Mouse (Mus musculus) embryonic facial prominence, embryonic 12.5 days (tissue): ENCODE results near the gene Tex52. TPM values are rescaled to one million over a fixed set of nuclear protein-coding genes. Genes with fewer than 3 reads are reported as not detected.

Experiments
- ATAC-seq: fragments of 200-750 bp; cut with Nextera tagmentation; 2 replicates; pipeline ENCODE4 v1.8.0; 2017; ENCODE audit not compliant: insufficient number of reproducible peaks, insufficient read depth, low FRiP score, low TSS enrichment
- H3K27ac ChIP-seq: fragments of 300-500 bp; sonication (generic); 2 replicates; pipeline ENCODE4 v1.5.1; 2016; ENCODE audit warnings: mild to moderate bottlenecking
- H3K27me3 ChIP-seq: fragments of 300-500 bp; sonication (generic); 2 replicates; pipeline ENCODE4 v1.6.1; 2016; ENCODE audit warnings: mild to moderate bottlenecking, moderate library complexity
- H3K36me3 ChIP-seq: fragments of 300-500 bp; sonication (generic); 2 replicates; pipeline ENCODE4 v1.6.1; 2016; ENCODE audit warnings: mild to moderate bottlenecking
- H3K4me1 ChIP-seq: fragments of 300-500 bp; sonication (generic); 2 replicates; pipeline ENCODE4 v1.6.1; 2016
- H3K4me2 ChIP-seq: fragments of 300-500 bp; sonication (generic); replicated peaks from 2 replicates; pipeline ENCODE4 v1.6.1; 2016; ENCODE audit warnings: mild to moderate bottlenecking, moderate library complexity
- H3K4me3 ChIP-seq: fragments of 300-500 bp; sonication (generic); 2 replicates; pipeline ENCODE4 v1.5.1; 2016; ENCODE audit warnings: mild to moderate bottlenecking
- H3K9ac ChIP-seq: fragments of 300-500 bp; sonication (generic); 2 replicates; pipeline ENCODE4 v1.6.1; 2016; ENCODE audit warnings: mild to moderate bottlenecking, moderate library complexity
- H3K9me3 ChIP-seq: fragments of 300-500 bp; sonication (generic); 2 replicates; pipeline ENCODE4 v1.6.1; 2016; ENCODE audit warnings: mild to moderate bottlenecking, moderate library complexity
- WGBS: fragments of 180-500 bp; shearing (Covaris S2); methylation state at CpG from one replicate; pipeline ENCODE4 v1.1.7; 2016; 5-methylcytosine and 5-hydroxymethylcytosine counted together
- polyA plus RNA-seq: library from polyadenylated mRNA; unstranded; fragments of >200 nt; fragmentation: Nextera tagmentation; extraction: Ambion mirVana; gene quantifications from 2 replicates; pipeline ENCODE4 v1.2.1, GENCODE M21; 2016

The Tex52 gene
- polyA plus RNA-seq, 1 experiment from 2014 or later = 0.42 TPM

- Histone ChIP-seq H3K4me3 (no peak overlapping the region), H3K4me1 (no peaks in the 10 kb centered on the region), H3K9me3 (no peaks in the 10 kb centered on the region), H3K36me3 (peaks cover 6% of the 10 kb centered on the region), H3K9ac (no peak overlapping the region), H3K27me3 (no peaks in the 10 kb centered on the region), H3K27ac (no peak overlapping the region), H3K4me2 (no peak overlapping the region)
- 100% methylated on average over 1 of the region's 1 CpGs for WGBS
- no peak for ATAC-seq
These were observed 42.8 kb downstream of the Tex52 start for GRCm38 (mm10) chr6:128418076-128418475.

- H3K4me3 ChIP-seq = no peak overlapping the region
- H3K36me3 ChIP-seq = 0 out of 2 replicates have a peak, but pooled peaks cover under 1% of the 10 kb centered on the region
- no peak overlapping the region for H3K27ac ChIP-seq
- H3K4me2 ChIP-seq = no peak overlapping the region
- WGBS = 96% methylated on average over 2 of the region's 2 CpGs
- 0 out of 2 replicates have a peak, but pooled peaks cover 3% of the 10 kb centered on the region for H3K4me1 ChIP-seq
- no peak for ATAC-seq
- no peaks in the 10 kb centered on the region for H3K27me3 ChIP-seq
- no peaks in the 10 kb centered on the region for H3K9me3 ChIP-seq
- H3K9ac ChIP-seq = no peak overlapping the region
These were observed 45.8 kb downstream of the Tex52 start for GRCm38 (mm10) chr6:128421036-128421435.

- 89% methylated on average over 3 of the region's 3 CpGs for WGBS
- Histone ChIP-seq H3K27ac (no peak overlapping the region), H3K4me3 (no peak overlapping the region), H3K4me2 (no peak overlapping the region), H3K9me3 (no peaks in the 10 kb centered on the region), H3K4me1 (0 out of 2 replicates have a peak, but pooled peaks cover 3% of the 10 kb centered on the region), H3K36me3 (no peaks in the 10 kb centered on the region), H3K27me3 (no peaks in the 10 kb centered on the region), H3K9ac (no peak overlapping the region)
- no peak for ATAC-seq
These were observed 46.2 kb downstream of the Tex52 start for GRCm38 (mm10) chr6:128421480-128421879.

GRCm38 (mm10) chr6:128423496-128424268 is 48.4 kb downstream of the Tex52 start:
- H3K9me3 ChIP-seq = no peaks in the 10 kb centered on the region
- H3K4me3 ChIP-seq = peak overlapping the region; percentile 60
- WGBS = 51% methylated on average over 16 of the region's 16 CpGs
- peak overlapping the region; percentile 92; the same call in 1 of the 2 replicates for H3K27ac ChIP-seq
- ATAC-seq = no peak
- 0 out of 2 replicates have a peak, but pooled peaks cover 3% of the 10 kb centered on the region for H3K4me1 ChIP-seq
- H3K9ac ChIP-seq = peak overlapping the region; percentile 65
- H3K36me3 ChIP-seq = peaks cover 13% of the 10 kb centered on the region; the same call in 1 of the 2 replicates
- no peaks in the 10 kb centered on the region for H3K27me3 ChIP-seq
- H3K4me2 ChIP-seq = peak overlapping the region; percentile 73

GRCm38 (mm10) chr6:128424269-128425019 is 49.2 kb downstream of the Tex52 start, which contains the start of gene Itfg2:
Gene Itfg2, minus strand, starts transcription at chr6:128424931.
- peak within 1 kb of the TSS; percentile 92 for H3K27ac ChIP-seq
- WGBS = under 1% methylated on average over 42 of the region's 42 CpGs
- H3K4me3 ChIP-seq = peak within 1 kb of the TSS; percentile 60
- H3K36me3 ChIP-seq = peaks cover 18% of the 10 kb centered on the region; the same call in 1 of the 2 replicates
- H3K9me3 ChIP-seq = no peaks in the 10 kb centered on the region
- H3K4me1 ChIP-seq = 0 out of 2 replicates have a peak, but pooled peaks cover 3% of the 10 kb centered on the region
- H3K9ac ChIP-seq = peak within 1 kb of the TSS; percentile 65
- no peaks in the 10 kb centered on the region for H3K27me3 ChIP-seq
- peak within 1 kb of the TSS; percentile 73 for H3K4me2 ChIP-seq
- peak; percentile 90 for ATAC-seq

- no peak for ATAC-seq
- no peaks in the 10 kb centered on the region for H3K9me3 ChIP-seq
- peaks cover 23% of the 10 kb centered on the region for H3K36me3 ChIP-seq
- peak overlapping the region; percentile 92; the same call in 1 of the 2 replicates for H3K27ac ChIP-seq
- peak overlapping the region; percentile 73 for H3K4me2 ChIP-seq
- H3K4me1 ChIP-seq = 0 out of 2 replicates have a peak, but pooled peaks cover 3% of the 10 kb centered on the region
- H3K9ac ChIP-seq = peak overlapping the region; percentile 65
- H3K4me3 ChIP-seq = peak overlapping the region; percentile 60
- H3K27me3 ChIP-seq = no peaks in the 10 kb centered on the region
- 21% methylated on average over 9 of the region's 9 CpGs for WGBS
These were observed 49.8 kb downstream of the Tex52 start for GRCm38 (mm10) chr6:128425046-128425445.

GRCm38 (mm10) chr6:128427571-128427970 is 52.3 kb downstream of the Tex52 start:
- Histone ChIP-seq H3K4me1 (0 out of 2 replicates have a peak, but pooled peaks cover 3% of the 10 kb centered on the region), H3K9me3 (no peaks in the 10 kb centered on the region), H3K27ac (no peak overlapping the region), H3K4me2 (no peak overlapping the region), H3K27me3 (no peaks in the 10 kb centered on the region), H3K4me3 (no peak overlapping the region), H3K36me3 (peaks cover 47% of the 10 kb centered on the region), H3K9ac (no peak overlapping the region)
- ATAC-seq = no peak
- 85% methylated on average over 5 of the region's 5 CpGs for WGBS

- peaks cover 65% of the 10 kb centered on the region for H3K36me3 ChIP-seq
These were observed 54.0 kb downstream of the Tex52 start for GRCm38 (mm10) chr6:128429300-128429699.

GRCm38 (mm10) chr6:128429826-128430225 is 54.6 kb downstream of the Tex52 start:
- Histone ChIP-seq H3K4me2 (no peak overlapping the region), H3K36me3 (peaks cover 70% of the 10 kb centered on the region), H3K4me1 (no peaks in the 10 kb centered on the region), H3K4me3 (no peak overlapping the region), H3K9ac (no peak overlapping the region), H3K27ac (no peak overlapping the region), H3K27me3 (no peaks in the 10 kb centered on the region), H3K9me3 (no peaks in the 10 kb centered on the region)
- ATAC-seq = no peak
- 88% methylated on average over 6 of the region's 6 CpGs for WGBS

More at GRCm38 (mm10) chr6:128429300-128429699, 54.0 kb downstream of the Tex52 start:
- Histone ChIP-seq H3K27me3 (no peaks in the 10 kb centered on the region), H3K4me2 (no peak overlapping the region), H3K9me3 (no peaks in the 10 kb centered on the region), H3K4me3 (no peak overlapping the region), H3K4me1 (no peaks in the 10 kb centered on the region), H3K9ac (no peak overlapping the region), H3K27ac (no peak overlapping the region)
- WGBS = 96% methylated on average over 2 of the region's 2 CpGs
- ATAC-seq = no peak

- Histone ChIP-seq H3K4me3 (no peak overlapping the region), H3K27ac (no peak overlapping the region), H3K9me3 (no peaks in the 10 kb centered on the region), H3K4me1 (peaks cover 10% of the 10 kb centered on the region), H3K9ac (no peak overlapping the region), H3K36me3 (peaks cover 86% of the 10 kb centered on the region), H3K4me2 (no peak overlapping the region), H3K27me3 (no peaks in the 10 kb centered on the region)
- 94% methylated on average over 13 of the region's 13 CpGs for WGBS
- no peak for ATAC-seq
These were observed 57.2 kb downstream of the Tex52 start for GRCm38 (mm10) chr6:128432356-128432915.

- peaks cover 75% of the 10 kb centered on the region for H3K36me3 ChIP-seq
These were observed 58.3 kb downstream of the Tex52 start for GRCm38 (mm10) chr6:128433566-128433965.

More at GRCm38 (mm10) chr6:128433566-128433965, 58.3 kb downstream of the Tex52 start:
- H3K4me3 ChIP-seq = no peak overlapping the region
- no peak for ATAC-seq
- H3K27ac ChIP-seq = no peak overlapping the region
- 95% methylated on average over 13 of the region's 13 CpGs for WGBS
- H3K27me3 ChIP-seq = no peaks in the 10 kb centered on the region
- H3K9ac ChIP-seq = no peak overlapping the region
- H3K4me1 ChIP-seq = peaks cover 10% of the 10 kb centered on the region
- no peaks in the 10 kb centered on the region for H3K9me3 ChIP-seq
- no peak overlapping the region for H3K4me2 ChIP-seq
